In genomic region chr4:137960757-137961156, GRCm38 (mm10) we compare ENCODE assay signal across 14 mouse cellular contexts. TPM values are rescaled to one million over a fixed set of nuclear protein-coding genes. Genes with fewer than 3 reads are reported as not detected.
DNase-seq lines count a peak whose midpoint lies in the region; ATAC-seq lines count a peak whose summit lies in the region.
"Had no signal": no experiment of that assay in that cellular context is flagged by ENCODE, and none has a peak within 500 bp of the region (broad histone marks: within the 10 kb centered on the region; RNA-seq: fewer than 3 reads in every experiment).

No protein-coding gene starts in this region.

- no peaks in the 10 kb centered on the region for H3K27me3 ChIP-seq in heart, embryonic 12.5 days (replicated peaks)
- no peaks in the 10 kb centered on the region for H3K27me3 ChIP-seq in heart, embryonic 11.5 days (ENCODE audit: control insufficient read depth, insufficient read depth, low read length)
- no peaks in the 10 kb centered on the region for H3K27me3 ChIP-seq in heart, embryonic 15.5 days
- no peaks in the 10 kb centered on the region for H3K27me3 ChIP-seq in forebrain, embryonic 12.5 days
- H3K27me3 ChIP-seq: hindbrain, embryonic 13.5 days had no signal

- peaks cover 7% of the 10 kb centered on the region; the same call in 1 of the 2 replicates for H3K9me3 ChIP-seq in heart, embryonic 12.5 days (replicated peaks)
- no peaks in the 10 kb centered on the region for H3K9me3 ChIP-seq in heart, embryonic 11.5 days (replicated peaks; ENCODE audit: control insufficient read depth, low read length)
- no peaks in the 10 kb centered on the region for H3K9me3 ChIP-seq in heart, embryonic 15.5 days (replicated peaks)
- H3K9me3 ChIP-seq in forebrain, embryonic 12.5 days, result peaks cover 8% of the 10 kb centered on the region; the same call in 1 of the 2 replicates

- H3K36me3 ChIP-seq in heart, embryonic 12.5 days, result peaks cover 83% of the 10 kb centered on the region
- H3K36me3 ChIP-seq in heart, embryonic 11.5 days (ENCODE audit: control insufficient read depth, insufficient read depth, low read length), result peaks cover 47% of the 10 kb centered on the region
- H3K36me3 ChIP-seq in heart, embryonic 15.5 days, result peaks cover 32% of the 10 kb centered on the region
- peaks cover 59% of the 10 kb centered on the region for H3K36me3 ChIP-seq in forebrain, embryonic 12.5 days (replicated peaks)

- peak; percentile 80 for DNase-seq in MEL-GATA-1-ER (ENCODE audit: extremely low read depth, low read depth)
- DNase-seq in lung, postnatal 14 days, result peak; percentile 67
- DNase-seq in natural killer cell, adult 2 months (ENCODE audit: low spot score in 2 of 2), result no peak
- DNase-seq in urinary bladder, postnatal 10 days (ENCODE audit: low spot score), result no peak
- DNase-seq: gastrocnemius, adult 2 months; kidney, adult 9 months had no signal

- no peak overlapping the region for H3K4me3 ChIP-seq in heart, embryonic 12.5 days
- H3K4me3 ChIP-seq in heart, embryonic 11.5 days (ENCODE audit: low read depth, low read length), result no peak overlapping the region
- no peak overlapping the region for H3K4me3 ChIP-seq in heart, embryonic 15.5 days
- no peak overlapping the region for H3K4me3 ChIP-seq in forebrain, embryonic 12.5 days (replicated peaks)
- H3K4me3 ChIP-seq: erythroblast, embryonic 14.5 days; gastrocnemius, adult 2 months; hindbrain, embryonic 13.5 days; limb, embryonic 10.5 days; myocyte had no signal

- H3K4me1 ChIP-seq in heart, embryonic 12.5 days (replicated peaks), result peaks cover 16% of the 10 kb centered on the region
- H3K4me1 ChIP-seq in heart, embryonic 11.5 days (ENCODE audit: control insufficient read depth, insufficient read depth, low read length), result peaks cover 7% of the 10 kb centered on the region
- H3K4me1 ChIP-seq in heart, embryonic 15.5 days (replicated peaks), result peaks cover 10% of the 10 kb centered on the region
- no peaks in the 10 kb centered on the region for H3K4me1 ChIP-seq in forebrain, embryonic 12.5 days
- H3K4me1 ChIP-seq: hindbrain, embryonic 13.5 days; limb, embryonic 10.5 days had no signal

- 0 out of 2 replicates have a peak, but pooled peaks have one; percentile 37 for ATAC-seq in heart, embryonic 12.5 days (ENCODE audit: insufficient number of reproducible peaks, low FRiP score)
- ATAC-seq in heart, embryonic 11.5 days (replicated peaks; ENCODE audit: insufficient number of reproducible peaks, low FRiP score, low TSS enrichment), result no peak
- peak; percentile 53; the same call in 1 of the 2 replicates for ATAC-seq in heart, embryonic 15.5 days (replicated peaks; ENCODE audit: insufficient number of reproducible peaks, insufficient read depth, low FRiP score, low read depth)
- no peak for ATAC-seq in forebrain, embryonic 12.5 days (ENCODE audit: low FRiP score)

- WGBS in heart, embryonic 12.5 days, result 32% methylated on average over 11 of the region's 11 CpGs
- WGBS in heart, embryonic 11.5 days (ENCODE audit: insufficient replicate concordance), result 42% methylated on average over 11 of the region's 11 CpGs
- WGBS in heart, embryonic 15.5 days, result 30% methylated on average over 11 of the region's 11 CpGs
- WGBS in forebrain, embryonic 12.5 days, result 84% methylated on average over 11 of the region's 11 CpGs

- peak overlapping the region; percentile 50; the same call in 1 of the 2 replicates for H3K27ac ChIP-seq in heart, embryonic 12.5 days (ENCODE audit: poor library complexity, severe bottlenecking)
- H3K27ac ChIP-seq in heart, embryonic 11.5 days (ENCODE audit: low read depth, low read length), result no peak overlapping the region
- H3K27ac ChIP-seq in heart, embryonic 15.5 days, result 0 out of 2 replicates have a peak overlapping the region, but pooled peaks have one; percentile 25
- no peak overlapping the region for H3K27ac ChIP-seq in forebrain, embryonic 12.5 days
- H3K27ac ChIP-seq: gastrocnemius, adult 2 months; hindbrain, embryonic 13.5 days; limb, embryonic 10.5 days had no signal

- H3K9ac ChIP-seq in heart, embryonic 12.5 days, result no peak overlapping the region
- no peak overlapping the region for H3K9ac ChIP-seq in heart, embryonic 11.5 days (ENCODE audit: low read depth, low read length)
- H3K9ac ChIP-seq in heart, embryonic 15.5 days, result no peak overlapping the region
- H3K9ac ChIP-seq in forebrain, embryonic 12.5 days, result no peak overlapping the region
- H3K9ac ChIP-seq: hindbrain, embryonic 13.5 days had no signal

- H3K4me2 ChIP-seq in heart, embryonic 12.5 days, result no peak overlapping the region
- H3K4me2 ChIP-seq in heart, embryonic 11.5 days, result no peak overlapping the region
- H3K4me2 ChIP-seq in heart, embryonic 15.5 days, result no peak overlapping the region
- no peak overlapping the region for H3K4me2 ChIP-seq in forebrain, embryonic 12.5 days
- H3K4me2 ChIP-seq: hindbrain, embryonic 13.5 days had no signal

RNA-seq across cellular contexts. Expression of gene Eif4g3, which starts 32.1 kb away (rescaled TPM):
- polyA plus RNA-seq in heart, embryonic 12.5 days (2016; fragmentation: Nextera tagmentation; extraction: Ambion mirVana), result 32.7 and 37.2 TPM in 2 replicates
- polyA plus RNA-seq in heart, embryonic 11.5 days (2014; fragmentation: Nextera tagmentation; extraction: Ambion mirVana), result 30.5 and 33.6 TPM in 2 replicates
- polyA plus RNA-seq in heart, embryonic 15.5 days (2015; fragmentation: Nextera tagmentation; extraction: Ambion mirVana), result 17.2 and 20.5 TPM in 2 replicates
- polyA plus RNA-seq in forebrain, embryonic 12.5 days (2016; fragmentation: Nextera tagmentation; extraction: Ambion mirVana), result 58.0 and 60.5 TPM in 2 replicates

Comparison
In these comparisons a context has a peak if more than half of its experiments do, and no peak if none do; other contexts are left out.
1. ATAC-seq: peak in heart, embryonic 12.5 days (single experiment) and heart, embryonic 15.5 days (single experiment); none in heart, embryonic 11.5 days (single experiment) and forebrain, embryonic 12.5 days (single experiment).
2. H3K27ac ChIP-seq: peak in heart, embryonic 12.5 days (single experiment) and heart, embryonic 15.5 days (single experiment); none in heart, embryonic 11.5 days (single experiment) and forebrain, embryonic 12.5 days (single experiment).
3. DNase-seq: peak in MEL-GATA-1-ER (single experiment) and lung, postnatal 14 days (single experiment); none in natural killer cell, adult 2 months (0 of 2) and urinary bladder, postnatal 10 days (single experiment).